Mouse (Mus musculus): Measurements from ENCODE around the gene Lpar5.

DNA sequence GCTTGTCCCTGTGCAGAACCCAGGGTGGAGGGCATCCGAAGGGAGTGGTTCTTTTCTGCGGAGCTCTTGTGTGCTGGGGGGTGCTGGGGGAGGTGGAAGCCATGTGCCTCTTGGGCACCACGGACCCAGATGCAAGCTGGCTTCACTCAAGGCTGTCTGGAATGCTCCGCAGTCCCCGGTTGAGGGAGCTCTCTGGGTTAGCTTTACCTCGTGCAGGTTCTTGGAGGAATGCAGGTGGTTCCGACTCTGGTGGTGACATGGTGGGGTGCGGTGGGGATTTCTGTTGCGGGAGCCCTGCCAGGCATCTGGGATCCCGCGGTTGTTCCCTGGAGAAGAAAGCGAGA lies 29.6 kb downstream of the Lpar5 start:
- TF ChIP-seq CTCF (IDR thresholded peaks at IDR 0.05; ENCODE audit: insufficient read depth, low read length) (no peak), POLR2A (IDR thresholded peaks at IDR 0.05; ENCODE audit: borderline replicate concordance, extremely low read depth, low read depth, low read length) (no peak)

Measured in lung, adult 2 months (tissue).